Mouse (Mus musculus) ES-E14 (cell line): ENCODE measurements around the gene Ube2cbp. TPM values are rescaled to one million over a fixed set of nuclear protein-coding genes. Genes with fewer than 3 reads are reported as not detected.

Experiments used
- DNase-seq: peaks from one replicate; pipeline ENCODE4 v3.0.0-alpha.2; 2013; ENCODE audit warnings: low read depth, low spot score
- H3K27ac ChIP-seq: 2 replicates; pipeline ENCODE4 v1.5.1; 2012; ENCODE audit warnings: low read depth, mild to moderate bottlenecking, low read length, moderate library complexity, mixed read lengths; ENCODE audit not compliant: poor library complexity, insufficient read depth, severe bottlenecking
- H3K36me3 ChIP-seq: 2 replicates; pipeline ENCODE4 v1.6.1; 2012; ENCODE audit warnings: mild to moderate bottlenecking, low read length, moderate library complexity, mixed read lengths; ENCODE audit not compliant: control insufficient read depth, poor library complexity, insufficient read depth, severe bottlenecking
- H3K4me1 ChIP-seq, 2 experiments: fragments of 150-350 bp in 1 of 2; sonication (generic) in 1 of 2; 2 replicates each; pipeline ENCODE4 v1.6.1; 2012; ENCODE audit warnings: low read length in 2 of 2, mild to moderate bottlenecking in 1 of 2, mixed read lengths in 1 of 2; ENCODE audit not compliant: control insufficient read depth in 2 of 2, insufficient read depth in 2 of 2, poor library complexity in 1 of 2
- H3K4me3 ChIP-seq, 2 experiments: fragments of 150-350 bp in 1 of 2; sonication (generic) in 1 of 2; 2 replicates each; pipeline ENCODE4 v1.5.1; 2012; ENCODE audit warnings: low read length in 2 of 2, low read depth in 1 of 2, mild to moderate bottlenecking in 1 of 2, mixed read lengths in 1 of 2; ENCODE audit not compliant: insufficient read depth in 1 of 2, poor library complexity in 1 of 2, severe bottlenecking in 1 of 2
- H3K9ac ChIP-seq: 2 replicates; pipeline ENCODE4 v1.6.1; 2012; ENCODE audit warnings: low read depth, mild to moderate bottlenecking, low read length, mixed read lengths; ENCODE audit not compliant: poor library complexity, insufficient read depth, severe bottlenecking
- H3K9me3 ChIP-seq: fragments of 150-350 bp; sonication (generic); 2 replicates; pipeline ENCODE4 v1.6.1; 2012; ENCODE audit warnings: low read depth, mild to moderate bottlenecking, low read length; ENCODE audit not compliant: control insufficient read depth, insufficient read depth
- CHD2 ChIP-seq: IDR thresholded peaks from 2 replicates; pipeline ENCODE4 v1.6.1; 2014; ENCODE audit warnings: mild to moderate bottlenecking, low read depth, low read length, inconsistent platforms
- HCFC1 ChIP-seq: IDR thresholded peaks from 2 replicates; pipeline ENCODE4 v1.6.1; 2012; ENCODE audit warnings: low read length, inconsistent platforms, borderline replicate concordance; ENCODE audit not compliant: insufficient read depth
- MAFK ChIP-seq: IDR thresholded peaks from 2 replicates; pipeline ENCODE4 v1.6.1; 2014; ENCODE audit warnings: mild to moderate bottlenecking, low read depth, low read length, inconsistent platforms; ENCODE audit not compliant: insufficient read depth
- ZC3H11A ChIP-seq: IDR thresholded peaks from 2 replicates; pipeline ENCODE4 v1.6.1; 2012; ENCODE audit warnings: low read depth, mild to moderate bottlenecking, inconsistent platforms, low read length, borderline replicate concordance
- ZNF384 ChIP-seq: IDR thresholded peaks from 2 replicates; pipeline ENCODE4 v1.6.1; 2012; ENCODE audit warnings: low read depth, low read length, inconsistent platforms
- in situ Hi-C, 2 experiments: fragments of 600-800 bp; cut with MboI; formaldehyde crosslinking; loops; one replicate each; pipeline ENCODE4 v1.15.1; 2025; ENCODE audit warnings: low sequenced_read_pairs in 2 of 2, inconsistent platforms in 1 of 2; ENCODE audit not compliant: unreplicated experiment in 2 of 2
- total RNA-seq: library from RNA; depleted of rRNA; stranded (reverse); fragments of 300-350 nt; gene quantifications from 2 replicates; pipeline ENCODE4 v1.2.3, GENCODE M21; 2012

The Ube2cbp gene
- total RNA-seq, 1 experiment, result 5.7 TPM

DNA sequence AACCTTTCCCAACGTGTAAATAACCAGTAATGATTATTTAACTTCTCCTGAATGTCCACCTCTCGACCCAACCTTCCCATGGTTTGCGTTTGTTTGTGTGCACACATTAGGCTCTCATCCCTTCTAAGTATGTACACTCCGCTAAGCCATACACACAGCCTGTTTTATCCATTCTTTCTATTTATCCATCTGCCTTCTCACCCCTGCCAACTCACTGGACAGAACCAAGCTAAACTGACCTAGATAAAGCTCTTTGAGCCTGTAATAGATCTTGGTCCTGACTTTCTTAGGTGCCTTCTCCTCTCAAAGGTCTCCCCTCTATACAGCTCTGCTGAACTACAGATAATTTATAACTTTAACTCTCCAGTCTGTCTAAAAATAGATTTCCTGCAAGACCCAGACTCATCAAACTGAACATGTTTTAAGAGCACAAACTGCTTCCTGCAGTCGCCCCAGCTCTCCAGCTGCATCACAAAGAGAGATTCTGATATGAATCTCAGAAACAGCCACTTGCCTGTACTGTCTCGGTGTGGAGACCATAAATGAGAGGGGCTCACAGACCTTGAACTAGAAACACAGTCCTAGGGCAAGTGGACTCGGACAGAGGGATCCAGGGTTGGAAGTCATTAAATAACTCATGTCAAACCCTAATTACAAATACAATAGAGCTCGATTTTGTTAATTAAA is 71.0 kb downstream of the Ube2cbp start:
- no peaks in the 10 kb centered on the region for H3K9me3 ChIP-seq
- TF ChIP-seq HCFC1, result no peak
- TF ChIP-seq CHD2, result no peak
- no peak for TF ChIP-seq ZNF384
- no peak for TF ChIP-seq MAFK
- in situ Hi-C loops, result no loop called here
- H3K27ac ChIP-seq, result no peak overlapping the region
- no peak overlapping the region for H3K9ac ChIP-seq
- H3K4me1 ChIP-seq, result no peaks in the 10 kb centered on the region
- H3K36me3 ChIP-seq, result no peaks in the 10 kb centered on the region
- H3K4me3 ChIP-seq, result no peak overlapping the region
- DNase-seq, result no peak

DNA sequence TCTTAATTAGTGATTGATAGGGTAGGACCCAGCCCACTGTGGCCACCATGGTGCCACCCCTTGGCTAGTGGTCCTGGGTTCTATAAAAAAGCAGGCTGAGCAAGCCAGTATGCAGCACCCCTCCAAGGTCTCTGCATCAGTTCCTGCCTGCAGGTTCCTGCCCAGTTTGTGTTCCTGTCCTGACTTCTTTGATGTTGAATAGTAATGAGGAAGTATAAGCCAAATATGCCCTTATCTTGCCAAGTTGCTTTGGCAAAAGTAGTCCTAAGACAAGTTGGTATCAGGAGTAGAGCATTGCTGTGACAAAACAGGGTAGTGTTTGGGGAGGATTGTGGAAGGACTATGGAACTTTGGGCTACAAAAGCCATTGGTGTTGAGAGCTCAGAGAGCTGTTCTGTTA is 73.3 kb downstream of the Ube2cbp start:
- in situ Hi-C loops, result no loop called here
- H3K4me3 ChIP-seq, result no peak overlapping the region
- TF ChIP-seq ZNF384, result no peak
- TF ChIP-seq ZC3H11A, result no peak
- TF ChIP-seq MAFK, result no peak
- TF ChIP-seq CHD2, result no peak
- no peak for TF ChIP-seq HCFC1
- no peak overlapping the region for H3K27ac ChIP-seq
- no peak overlapping the region for H3K9ac ChIP-seq
- no peaks in the 10 kb centered on the region for H3K36me3 ChIP-seq
- H3K4me1 ChIP-seq, result no peaks in the 10 kb centered on the region
- no peak for DNase-seq
- H3K9me3 ChIP-seq, result no peaks in the 10 kb centered on the region

DNA sequence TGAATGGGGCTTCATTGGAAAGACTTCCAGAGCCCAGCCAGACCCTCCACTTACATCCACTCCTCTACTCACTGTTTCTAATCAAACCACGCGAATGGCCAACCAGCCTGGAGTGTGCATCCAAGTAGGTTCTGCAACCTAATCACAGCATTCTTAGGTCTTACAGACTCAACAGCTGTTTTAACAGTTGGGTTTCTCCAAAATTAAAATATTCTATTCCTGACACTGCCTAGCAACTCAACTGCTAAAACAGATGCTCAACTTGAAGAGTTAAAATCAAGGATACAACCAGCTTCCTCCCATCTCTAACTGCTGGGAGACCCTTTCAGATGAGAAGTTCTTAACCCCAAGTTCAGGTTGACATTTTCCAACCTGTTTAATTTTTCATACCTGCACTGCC is 74.0 kb downstream of the Ube2cbp start:
- Histone ChIP-seq H3K27ac (no peak overlapping the region), H3K4me3 (no peak overlapping the region), H3K4me1 (no peaks in the 10 kb centered on the region), H3K9ac (no peak overlapping the region), H3K36me3 (no peaks in the 10 kb centered on the region), H3K9me3 (no peaks in the 10 kb centered on the region)
- TF ChIP-seq MAFK (no peak), ZNF384 (no peak), ZC3H11A (no peak), HCFC1 (no peak), CHD2 (no peak)
- DNase-seq, result no peak
- in situ Hi-C loops, result no loop called here

DNA sequence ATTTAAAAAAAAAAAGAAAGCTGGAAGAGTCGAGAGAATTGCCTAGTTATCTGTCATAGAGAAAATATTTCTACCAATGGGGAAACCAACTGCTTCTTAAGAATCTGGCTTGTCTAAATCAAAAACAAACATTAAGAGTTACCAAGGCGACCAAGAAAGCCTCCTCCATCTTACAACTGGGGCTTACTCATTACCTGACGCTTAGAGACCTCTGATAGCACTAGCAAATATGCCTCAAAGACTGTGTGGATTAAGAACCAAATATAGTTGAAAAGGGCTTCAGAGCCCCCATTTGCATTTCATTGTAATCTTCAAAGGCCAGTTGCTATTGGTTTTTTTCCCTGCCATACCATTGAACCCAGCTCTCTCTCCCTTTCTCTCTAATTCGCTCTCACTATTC is 76.2 kb downstream of the Ube2cbp start:
- no peak for DNase-seq
- no peak overlapping the region for H3K4me3 ChIP-seq
- H3K27ac ChIP-seq, result no peak overlapping the region
- H3K9ac ChIP-seq, result no peak overlapping the region
- H3K36me3 ChIP-seq, result no peaks in the 10 kb centered on the region
- H3K4me1 ChIP-seq, result no peaks in the 10 kb centered on the region
- no peaks in the 10 kb centered on the region for H3K9me3 ChIP-seq
- in situ Hi-C loops, result no loop called here
- TF ChIP-seq HCFC1 (no peak), CHD2 (no peak), ZNF384 (no peak), ZC3H11A (no peak), MAFK (no peak)

DNA sequence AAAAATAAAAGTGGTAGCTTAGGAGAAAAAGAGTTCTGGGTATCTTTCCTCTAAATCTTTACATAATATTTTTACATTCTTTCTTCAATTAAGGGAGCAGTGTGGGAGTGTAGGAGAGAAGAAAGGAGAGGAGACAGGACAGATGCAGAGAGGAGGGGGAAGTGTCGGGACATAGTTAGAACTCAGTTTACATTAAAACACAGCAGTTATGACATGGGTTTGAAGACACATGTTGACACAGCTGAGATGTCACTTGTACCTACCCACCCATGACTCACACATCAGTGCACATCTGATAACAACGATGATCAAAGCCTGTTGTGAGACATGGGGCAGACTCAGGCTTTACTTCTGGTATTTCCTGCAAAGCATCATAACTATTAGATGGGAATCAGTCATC is 87.8 kb downstream of the Ube2cbp start:
- TF ChIP-seq MAFK, result no peak
- no peak for TF ChIP-seq ZNF384
- no peak for TF ChIP-seq CHD2
- no peak for TF ChIP-seq HCFC1
- DNase-seq, result no peak

More for the DNA sequence above, 87.8 kb downstream of the Ube2cbp start:
- Histone ChIP-seq H3K9me3 (no peaks in the 10 kb centered on the region), H3K9ac (no peak overlapping the region), H3K4me1 (no peaks in the 10 kb centered on the region), H3K36me3 (no peaks in the 10 kb centered on the region), H3K4me3 (no peak overlapping the region), H3K27ac (no peak overlapping the region)
- in situ Hi-C loops, result no loop called here
